ENCODE assay signal across 13 mouse cellular contexts in the genomic region with DNA sequence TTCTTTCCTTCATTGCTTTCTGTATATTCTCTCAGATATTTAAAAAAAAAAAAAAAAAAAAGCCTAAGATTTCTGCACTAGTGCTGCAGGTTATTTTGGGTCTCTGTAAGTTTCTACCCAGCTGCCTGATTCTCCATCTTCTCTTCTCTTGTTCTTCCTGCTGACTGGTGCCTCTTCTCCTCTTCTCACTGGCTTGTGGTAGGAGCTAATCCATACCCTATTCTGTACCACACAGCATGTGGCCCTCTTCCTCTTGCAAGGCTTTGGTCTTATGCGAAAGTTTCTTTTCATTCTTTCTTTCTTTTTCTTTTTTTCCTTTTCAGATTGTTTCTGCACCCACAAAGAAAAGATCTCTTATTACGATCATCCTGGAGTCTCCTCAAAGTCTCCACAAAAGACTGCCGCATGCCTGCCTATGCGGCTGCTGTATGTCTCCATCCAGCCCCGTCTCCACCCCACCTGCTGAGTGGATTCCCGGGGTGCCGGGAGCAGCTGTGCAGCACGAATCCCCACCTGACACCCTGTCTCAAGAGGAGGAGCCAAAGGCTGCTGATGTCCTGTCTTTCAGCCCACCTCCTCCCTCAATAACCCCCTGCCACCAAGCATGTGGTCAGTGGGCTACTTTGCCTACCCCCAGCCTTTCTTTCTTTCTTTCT.
DNase-seq lines count a peak whose midpoint lies in the region; ATAC-seq lines count a peak whose summit lies in the region.
"Had no signal": no experiment of that assay in that cellular context is flagged by ENCODE, and none has a peak within 500 bp of the region (broad histone marks: within the 10 kb centered on the region; RNA-seq: fewer than 3 reads in every experiment).

No protein-coding gene starts in this region.

- peak; percentile 58 for ATAC-seq in hindbrain, embryonic 11.5 days (ENCODE audit: low FRiP score)
- peak; percentile 80 for ATAC-seq in midbrain, embryonic 14.5 days (ENCODE audit: low FRiP score, low TSS enrichment)

- peaks cover 9% of the 10 kb centered on the region for H3K4me1 ChIP-seq in embryonic facial prominence, embryonic 10.5 days
- peaks cover 5% of the 10 kb centered on the region; the same call in 1 of the 2 replicates for H3K4me1 ChIP-seq in hindbrain, embryonic 11.5 days (replicated peaks; ENCODE audit: control insufficient read depth, insufficient read depth, low read length)
- H3K4me1 ChIP-seq in midbrain, embryonic 14.5 days (ENCODE audit: control insufficient read depth, insufficient read depth, low read length): peaks cover 21% of the 10 kb centered on the region

- peaks cover 52% of the 10 kb centered on the region for H3K27me3 ChIP-seq in embryonic facial prominence, embryonic 10.5 days (replicated peaks; ENCODE audit: low read depth, poor library complexity, severe bottlenecking)
- no peaks in the 10 kb centered on the region; the same call in 1 of the 2 replicates for H3K27me3 ChIP-seq in hindbrain, embryonic 11.5 days (ENCODE audit: control insufficient read depth, insufficient read depth, low read length)
- no peaks in the 10 kb centered on the region for H3K27me3 ChIP-seq in midbrain, embryonic 14.5 days (ENCODE audit: control insufficient read depth, insufficient read depth, low read length)

- H3K4me2 ChIP-seq in hindbrain, embryonic 11.5 days (replicated peaks; ENCODE audit: low read depth, low read length): peak overlapping the region; percentile 27; the same call in 1 of the 2 replicates
- peak overlapping the region; percentile 51 for H3K4me2 ChIP-seq in midbrain, embryonic 14.5 days (ENCODE audit: low read length)
- H3K4me2 ChIP-seq: heart, embryonic 11.5 days had no signal

- H3K36me3 ChIP-seq in embryonic facial prominence, embryonic 10.5 days (replicated peaks): no peaks in the 10 kb centered on the region
- no peaks in the 10 kb centered on the region for H3K36me3 ChIP-seq in hindbrain, embryonic 11.5 days (ENCODE audit: control insufficient read depth, insufficient read depth, low read length)
- no peaks in the 10 kb centered on the region for H3K36me3 ChIP-seq in midbrain, embryonic 14.5 days (ENCODE audit: control insufficient read depth, insufficient read depth, low read length)

- 5% methylated on average over 8 of the region's 8 CpGs for whole genome bisulfite sequencing in embryonic facial prominence, embryonic 10.5 days
- 6% methylated on average over 8 of the region's 8 CpGs for WGBS in hindbrain, embryonic 11.5 days
- 2% methylated on average over 8 of the region's 8 CpGs for WGBS in midbrain, embryonic 14.5 days

- H3K4me3 ChIP-seq in embryonic facial prominence, embryonic 10.5 days: peak overlapping the region; percentile 35
- H3K4me3 ChIP-seq in hindbrain, embryonic 11.5 days (ENCODE audit: low read depth, low read length): no peak overlapping the region
- H3K4me3 ChIP-seq in midbrain, embryonic 14.5 days (replicated peaks; ENCODE audit: low read depth, low read length): peak overlapping the region; percentile 2; the same call in 1 of the 2 replicates

- H3K27ac ChIP-seq in embryonic facial prominence, embryonic 10.5 days (replicated peaks): peak overlapping the region; percentile 40
- H3K27ac ChIP-seq in hindbrain, embryonic 11.5 days (ENCODE audit: low read depth, low read length): peak overlapping the region; percentile 11; the same call in 1 of the 2 replicates
- H3K27ac ChIP-seq in midbrain, embryonic 14.5 days (replicated peaks; ENCODE audit: low read depth, low read length): peak overlapping the region; percentile 86
- H3K27ac ChIP-seq: liver, embryonic 14.5 days; macrophage had no signal

- no peaks in the 10 kb centered on the region for H3K9me3 ChIP-seq in embryonic facial prominence, embryonic 10.5 days
- no peaks in the 10 kb centered on the region for H3K9me3 ChIP-seq in hindbrain, embryonic 11.5 days (ENCODE audit: control insufficient read depth, low read length)
- H3K9me3 ChIP-seq in midbrain, embryonic 14.5 days (ENCODE audit: control insufficient read depth, low read length): no peaks in the 10 kb centered on the region

- DNase-seq in ES-CJ7 (ENCODE audit: low read depth, low spot score): peak; percentile 10
- DNase-seq in embryonic facial prominence, embryonic 10.5 days (ENCODE audit: low spot score): peak; percentile 15
- DNase-seq in hindbrain, embryonic 11.5 days (ENCODE audit: low spot score): no peak
- DNase-seq in midbrain, embryonic 14.5 days: peak; percentile 68
- DNase-seq in spleen, adult 18-20 months: no peak
- no peak for DNase-seq in adipocyte (ENCODE audit: low spot score)
- no peak for DNase-seq in right cerebral cortex, postnatal 36 days (ENCODE audit: low spot score in 2 of 2)
- DNase-seq: adrenal gland, postnatal 36 days; cerebellum, adult 9-11 months; kidney, postnatal 14 days had no signal

- H3K9ac ChIP-seq in hindbrain, embryonic 11.5 days (ENCODE audit: low read depth, low read length): peak overlapping the region; percentile 35; the same call in 1 of the 2 replicates
- H3K9ac ChIP-seq in midbrain, embryonic 14.5 days (replicated peaks; ENCODE audit: low read length): peak overlapping the region; percentile 13
- H3K9ac ChIP-seq: liver, embryonic 14.5 days had no signal

Comparison
In these comparisons a context has a peak if more than half of its experiments do, and no peak if none do; other contexts are left out.
1. DNase-seq: peak in ES-CJ7 (single experiment), embryonic facial prominence, embryonic 10.5 days (single experiment) and midbrain, embryonic 14.5 days (single experiment); none in hindbrain, embryonic 11.5 days (single experiment), spleen, adult 18-20 months (0 of 2), adipocyte (single experiment) and right cerebral cortex, postnatal 36 days (0 of 2).
2. H3K27ac ChIP-seq: peak in every context shown above with its lines; median percentile 86 in midbrain, embryonic 14.5 days; 40 in embryonic facial prominence, embryonic 10.5 days; 11 in hindbrain, embryonic 11.5 days.